Mouse (Mus musculus): Measurements from ENCODE around the gene Tspan11. TPM values are rescaled to one million over a fixed set of nuclear protein-coding genes. Genes with fewer than 3 reads are reported as not detected.

Tspan11 gene
- total and polyA plus RNA-seq, 3 experiments, result not detected

GRCm38 (mm10) chr6:127912938-127913337 is 25.5 kb downstream of the Tspan11 start:
- in situ Hi-C loops (cut with MboI; ENCODE audit: low pct_ligation_motif_present, low pct_unique_long_range_greater_than_20kb, low sequenced_read_pairs) (loop anchor here (25.0 kb wide), 1 partner anchor 376 kb away; no protein-coding TSS in a partner anchor), dilution Hi-C loops (cut with MboI; ENCODE audit: extremely low pct_ligation_motif_present, extremely low pct_unique_long_range_greater_than_20kb, low sequenced_read_pairs) (no loop called here)
- no peaks in the 10 kb centered on the region for H3K4me1 ChIP-seq (ENCODE audit: control insufficient read depth in 1 of 2, insufficient read depth in 2 of 2)
- no peaks in the 10 kb centered on the region for H3K79me2 ChIP-seq (replicated peaks; ENCODE audit: control insufficient read depth, extremely low read depth, insufficient read depth, poor library complexity, severe bottlenecking)
- H3K36me3 ChIP-seq (replicated peaks in 1 of 2; ENCODE audit: control insufficient read depth in 1 of 2, insufficient read depth in 1 of 2, low read length in 1 of 2), result no peaks in the 10 kb centered on the region
- peaks cover 72% of the 10 kb centered on the region for H3K27me3 ChIP-seq (replicated peaks)
- TF ChIP-seq E2F4 (IDR thresholded peaks at IDR 0.05; ENCODE audit: insufficient replicate concordance, low read depth, low read length) (no peak), RCOR1 (conservative IDR thresholded peaks at IDR 0.05; ENCODE audit: low read depth, low read length) (no peak), CHD1 (IDR thresholded peaks at IDR 0.05; ENCODE audit: low read depth, low read length) (no peak)
- no peak overlapping the region for H3K27ac ChIP-seq (ENCODE audit: insufficient read depth, low read depth)
- no peak overlapping the region for H3K4me2 ChIP-seq (ENCODE audit: insufficient read depth, low read depth, poor library complexity, severe bottlenecking)
- DNase-seq (ENCODE audit: extremely low read depth), result no peak
- H3K4me3 ChIP-seq (replicated peaks in 1 of 3; ENCODE audit: low read depth in 2 of 3, low read length in 2 of 3, poor library complexity in 1 of 3), result no peak overlapping the region
- H3K9ac ChIP-seq (ENCODE audit: insufficient read depth, low read depth), result no peak overlapping the region
- peaks cover 12% of the 10 kb centered on the region for H3K9me3 ChIP-seq (replicated peaks; ENCODE audit: low read length)

DNA sequence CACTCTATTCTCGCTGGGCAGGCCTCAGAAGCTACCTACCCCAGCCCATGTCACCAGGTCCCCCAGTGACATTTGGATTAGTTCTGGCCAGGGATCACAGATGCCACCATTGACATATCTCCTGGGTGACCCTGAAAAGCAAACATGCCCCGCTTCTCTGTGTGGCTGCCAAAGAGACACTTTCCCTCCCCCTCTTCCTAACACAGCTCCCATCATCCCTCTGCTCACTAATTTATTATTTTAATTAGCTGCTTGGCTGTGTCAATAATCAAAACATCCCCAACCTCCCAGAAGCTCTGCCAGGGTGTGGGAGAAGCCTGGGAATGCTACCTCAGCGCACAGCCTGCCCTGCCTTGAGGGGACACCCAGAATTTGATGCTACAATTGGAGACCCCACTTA is 29.6 kb downstream of the Tspan11 start:
- Histone ChIP-seq H3K4me3 (replicated peaks in 1 of 3; ENCODE audit: low read depth in 2 of 3, low read length in 2 of 3, poor library complexity in 1 of 3) (no peak overlapping the region), H3K4me1 (ENCODE audit: control insufficient read depth in 1 of 2, insufficient read depth in 2 of 2) (peaks cover 0 to 4% of the 10 kb centered on the region in 2 experiments; a peak in 1 of 4 replicates), H3K79me2 (replicated peaks; ENCODE audit: control insufficient read depth, extremely low read depth, insufficient read depth, poor library complexity, severe bottlenecking) (no peaks in the 10 kb centered on the region), H3K4me2 (ENCODE audit: insufficient read depth, low read depth, poor library complexity, severe bottlenecking) (no peak overlapping the region), H3K9me3 (replicated peaks; ENCODE audit: low read length) (peaks cover 12% of the 10 kb centered on the region), H3K27me3 (replicated peaks) (peaks cover 68% of the 10 kb centered on the region), H3K36me3 (replicated peaks in 1 of 2; ENCODE audit: control insufficient read depth in 1 of 2, insufficient read depth in 1 of 2, low read length in 1 of 2) (no peaks in the 10 kb centered on the region), H3K27ac (ENCODE audit: insufficient read depth, low read depth) (no peak overlapping the region), H3K9ac (ENCODE audit: insufficient read depth, low read depth) (no peak overlapping the region)
- in situ Hi-C loops (cut with MboI; ENCODE audit: low pct_ligation_motif_present, low pct_unique_long_range_greater_than_20kb, low sequenced_read_pairs), result loop anchor here (25.0 kb wide), 1 partner anchor 380 kb away; no protein-coding TSS in a partner anchor
- TF ChIP-seq NRF1 (IDR thresholded peaks at IDR 0.05; ENCODE audit: low read depth, low read length) (no peak), ZC3H11A (IDR thresholded peaks at IDR 0.05; ENCODE audit: low read depth, low read length) (no peak), SIN3A (IDR thresholded peaks at IDR 0.05; ENCODE audit: low read length) (no peak), IRF4 (IDR thresholded peaks at IDR 0.05; ENCODE audit: low read depth, low read length) (no peak), POLR2A (IDR thresholded peaks at IDR 0.05; ENCODE audit: low read depth, low read length) (no peak), USF2 (conservative IDR thresholded peaks at IDR 0.05; ENCODE audit: low read depth, low read length) (no peak), GABPA (IDR thresholded peaks at IDR 0.05; ENCODE audit: insufficient replicate concordance, low read depth, low read length) (no peak), MAZ (IDR thresholded peaks at IDR 0.05; ENCODE audit: low read depth, low read length) (no peak), MAX (IDR thresholded peaks at IDR 0.05; ENCODE audit: low read length) (no peak), POLR2AphosphoS2 (IDR thresholded peaks at IDR 0.05; ENCODE audit: low read depth, low read length) (no peak), BHLHE40 (IDR thresholded peaks at IDR 0.05; ENCODE audit: low read depth, low read length) (no peak), HCFC1 (IDR thresholded peaks at IDR 0.05; ENCODE audit: low read depth, low read length) (no peak), RCOR1 (conservative IDR thresholded peaks at IDR 0.05; ENCODE audit: low read depth, low read length) (no peak), MYC (IDR thresholded peaks at IDR 0.05; ENCODE audit: low read depth, low read length) (no peak), ELF1 (IDR thresholded peaks at IDR 0.05; ENCODE audit: low read depth, low read length) (no peak), CHD1 (IDR thresholded peaks at IDR 0.05; ENCODE audit: low read depth, low read length) (no peak), PAX5 (IDR thresholded peaks at IDR 0.05; ENCODE audit: low read length) (no peak), RAD21 (IDR thresholded peaks at IDR 0.05; ENCODE audit: low read depth, low read length) (no peak), TCF12 (IDR thresholded peaks at IDR 0.05; ENCODE audit: low read depth, low read length) (no peak), E2F4 (IDR thresholded peaks at IDR 0.05; ENCODE audit: insufficient replicate concordance, low read depth, low read length) (no peak)
- no peak for DNase-seq (ENCODE audit: extremely low read depth)
- dilution Hi-C loops (cut with MboI; ENCODE audit: extremely low pct_ligation_motif_present, extremely low pct_unique_long_range_greater_than_20kb, low sequenced_read_pairs), result no loop called here

Measured in CH12.LX (cell line).